Comparison of ENCODE assay signal across 18 mouse cellular contexts in genomic region chr11:119066841-119067240, GRCm38 (mm10).
"Had no signal": no experiment of that assay in that cellular context is flagged by ENCODE, and none has a peak within 500 bp of the region (broad histone marks: within the 10 kb centered on the region; RNA-seq: fewer than 3 reads in every experiment).

No protein-coding gene starts in this region.

- DNase-seq: lung, adult 18-20 months; lung, embryonic 14.5 days; lung, postnatal 10 days; lung, postnatal 4 days; midbrain, embryonic 14.5 days; retina, postnatal 1 day; right cerebral cortex, adult 18-20 months; right cerebral cortex, postnatal 25 days; right cerebral cortex, postnatal 4 days; spleen, adult 18-20 months; thymus, adult 18-20 months; thymus, postnatal 14 days; thymus, postnatal 36 days had no signal

- H3K4me3 ChIP-seq: midbrain, embryonic 10.5 days; midbrain, embryonic 12.5 days; myocyte; neural tube, embryonic 13.5 days; neural tube, embryonic 15.5 days had no signal

- H3K27ac ChIP-seq: midbrain, embryonic 10.5 days; midbrain, embryonic 12.5 days; neural tube, embryonic 13.5 days; neural tube, embryonic 15.5 days had no signal

- H3K4me1 ChIP-seq: neural tube, embryonic 13.5 days; neural tube, embryonic 15.5 days had no signal
